Comparison of ENCODE assay signal across 15 mouse cellular contexts in the genomic region with DNA sequence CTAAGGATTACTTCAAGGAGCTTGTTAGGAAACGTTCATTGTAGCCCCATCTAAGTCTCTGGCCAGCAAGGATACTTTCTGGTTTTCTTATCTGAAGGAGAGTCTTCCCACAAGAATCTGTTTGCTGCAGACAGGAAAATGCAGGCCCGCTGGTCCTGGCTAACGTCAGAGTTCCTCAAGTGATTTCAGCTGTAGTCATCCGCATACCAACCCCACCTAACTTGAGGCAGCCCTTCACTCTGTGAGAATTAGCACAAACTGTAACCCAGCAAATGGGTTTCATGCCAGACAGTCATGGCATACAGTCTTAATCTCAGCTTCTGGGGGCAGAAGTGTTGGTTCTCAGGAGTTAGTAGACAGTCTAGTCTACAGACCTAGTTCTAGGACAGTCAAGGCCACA. TPM values are rescaled to one million over a fixed set of nuclear protein-coding genes. Genes with fewer than 3 reads are reported as not detected.
DNase-seq lines count a peak whose midpoint lies in the region; ATAC-seq and TF ChIP-seq lines count a peak whose summit lies in the region.
"Had no signal": no experiment of that assay in that cellular context is flagged by ENCODE, and none has a peak within 500 bp of the region (broad histone marks: within the 10 kb centered on the region; RNA-seq: fewer than 3 reads in every experiment).

No protein-coding gene starts in this region.

- peak overlapping the region; percentile 77 for H3K4me2 ChIP-seq in liver, embryonic 13.5 days
- peak overlapping the region; percentile 99 for H3K4me2 ChIP-seq in myocyte (ENCODE audit: low read depth)

- H3K4me3 ChIP-seq in lung, adult 2 months (replicated peaks; ENCODE audit: extremely low read depth, low read depth, low read length), result no peak overlapping the region
- H3K4me3 ChIP-seq in liver, embryonic 13.5 days (replicated peaks), result peak overlapping the region; percentile 93; the same call in 1 of the 2 replicates
- H3K4me3 ChIP-seq in myocyte, result peak overlapping the region; percentile 59

- ATAC-seq in liver, embryonic 13.5 days (ENCODE audit: low read depth), result no peak
- ATAC-seq: inflammation-experienced regulatory T-cells, adult 6 months had no signal

- H3ac ChIP-seq in myocyte (ENCODE audit: control insufficient read depth, insufficient read length), result no peak overlapping the region

- H3K9me3 ChIP-seq in liver, embryonic 13.5 days (replicated peaks), result no peaks in the 10 kb centered on the region
- H3K9me3 ChIP-seq: forebrain, embryonic 10.5 days; limb, embryonic 12.5 days had no signal

- H3K27ac ChIP-seq in liver, embryonic 13.5 days, result peak overlapping the region; percentile 97

- peaks cover 29% of the 10 kb centered on the region for H3K79me2 ChIP-seq in myocyte (ENCODE audit: control insufficient read depth, insufficient read depth)

- peaks cover 11% of the 10 kb centered on the region for H3K36me3 ChIP-seq in liver, embryonic 13.5 days
- H3K36me3 ChIP-seq in myocyte (ENCODE audit: control insufficient read depth, insufficient read depth), result peaks cover 13% of the 10 kb centered on the region
- H3K36me3 ChIP-seq: limb, embryonic 12.5 days had no signal

- DNase-seq in lung, adult 18-20 months, result peak; percentile 33 to 35
- no peak for DNase-seq in lung, adult 2 months
- DNase-seq in NIH3T3 (ENCODE audit: low read depth), result peak; percentile 78
- DNase-seq in liver, embryonic 13.5 days, result peak; percentile 23
- no peak for DNase-seq in adrenal gland, adult 2 months
- no peak for DNase-seq in layer of hippocampus, postnatal 36 days
- DNase-seq: adrenal gland, adult 8-10 months; cerebellum, adult 9-11 months; heart, postnatal 4 days; kidney, postnatal 10 days had no signal

- H3K27me3 ChIP-seq in liver, embryonic 13.5 days, result no peaks in the 10 kb centered on the region
- no peaks in the 10 kb centered on the region for H3K27me3 ChIP-seq in myocyte (ENCODE audit: control insufficient read depth, insufficient read depth, insufficient read length)
- H3K27me3 ChIP-seq: CH12.LX; limb, embryonic 12.5 days had no signal

- peak overlapping the region; percentile 98 for H3K9ac ChIP-seq in liver, embryonic 13.5 days

- TF ChIP-seq POLR2A in lung, adult 2 months (IDR thresholded peaks at IDR 0.05; ENCODE audit: borderline replicate concordance, extremely low read depth, low read depth, low read length), result no peak
- no peak for TF ChIP-seq POLR2A in myocyte (IDR thresholded peaks at IDR 0.05; ENCODE audit: insufficient read length, low read depth)

- H3K4me1 ChIP-seq in lung, adult 2 months (ENCODE audit: control insufficient read depth, insufficient read depth, low read length), result peaks cover 2% of the 10 kb centered on the region; the same call in 1 of the 2 replicates
- H3K4me1 ChIP-seq in liver, embryonic 13.5 days (replicated peaks), result peaks cover 40% of the 10 kb centered on the region

- 69% methylated on average over 4 of the region's 4 CpGs for WGBS in lung, adult 2 months
- 16% methylated on average over 4 of the region's 4 CpGs for WGBS in liver, embryonic 13.5 days (ENCODE audit: insufficient replicate concordance)

- TF ChIP-seq CTCF in lung, adult 2 months (IDR thresholded peaks at IDR 0.05; ENCODE audit: insufficient read depth, low read length), result no peak

TF ChIP-seq in myocyte, 11 proteins besides CTCF, POLR2A, EP300 and RAD21:
- no peak for TF ChIP-seq MYOD1 (IDR thresholded peaks at IDR 0.05; ENCODE audit: control insufficient read depth in 1 of 3, insufficient read length in 2 of 3, low read depth in 2 of 3)
- TF ChIP-seq E2F4 (IDR thresholded peaks at IDR 0.05; ENCODE audit: insufficient read depth), result no peak
- TF ChIP-seq USF1 (IDR thresholded peaks at IDR 0.05; ENCODE audit: low read depth), result no peak
- TF ChIP-seq REST (IDR thresholded peaks at IDR 0.05; ENCODE audit: insufficient read depth, insufficient read length), result no peak
- no peak for TF ChIP-seq CEBPB (IDR thresholded peaks at IDR 0.05; ENCODE audit: insufficient read depth, poor library complexity, severe bottlenecking)
- no peak for TF ChIP-seq POLR2AphosphoS2 (IDR thresholded peaks at IDR 0.05; ENCODE audit: insufficient read length, low read depth)
- TF ChIP-seq MAX (IDR thresholded peaks at IDR 0.05; ENCODE audit: low read depth), result no peak
- no peak for TF ChIP-seq SRF (IDR thresholded peaks at IDR 0.05; ENCODE audit: control insufficient read depth, insufficient read length, low read depth)
- no peak for TF ChIP-seq MYOG (IDR thresholded peaks at IDR 0.05; ENCODE audit: control insufficient read depth in 1 of 3, insufficient read depth in 1 of 3, insufficient read length in 2 of 3, low read depth in 2 of 3)
- no peak for TF ChIP-seq TCF3 (IDR thresholded peaks at IDR 0.05; ENCODE audit: insufficient read length, low read depth)
- TF ChIP-seq TCF12 (IDR thresholded peaks at IDR 0.05; ENCODE audit: insufficient read depth, poor library complexity, severe bottlenecking), result no peak

RNA-seq across cellular contexts. Expression of gene Trim59, which starts 2.0 kb away (rescaled TPM):
- 0.26 and 0.69 TPM in 2 replicates for polyA plus RNA-seq in lung, adult 2 months (2012; rRNA removed)
- polyA plus RNA-seq in liver, embryonic 13.5 days (2015; fragmentation: Nextera tagmentation; extraction: Ambion mirVana), result 135 and 164 TPM in 2 replicates
- polyA plus RNA-seq in myocyte (2012; fragmentation: generic; extraction: Trizol), result 8.2 TPM
- 1 to 10 TPM; 5.4 to 6.7 TPM for total RNA-seq in adrenal gland, adult 2 months (2021)
- 0.78 and 0.97 TPM in 2 replicates for polyA plus RNA-seq in adrenal gland, adult 2 months (2012; rRNA removed)
- total RNA-seq in layer of hippocampus, postnatal 36 days (2021), result 10 to 100 TPM; 11.6 to 14.3 TPM

RNA-seq across cellular contexts. Expression of gene Smc4, which starts 42.0 kb away (rescaled TPM):
- polyA plus RNA-seq in lung, adult 2 months (2012; rRNA removed), result 2.8 and 5.4 TPM in 2 replicates
- 166 and 219 TPM in 2 replicates for polyA plus RNA-seq in liver, embryonic 13.5 days (2015; fragmentation: Nextera tagmentation; extraction: Ambion mirVana)
- polyA plus RNA-seq in myocyte (2012; fragmentation: generic; extraction: Trizol), result 14.2 TPM
- total RNA-seq in adrenal gland, adult 2 months (2021), result 10 to 100 TPM; 26.1 to 26.9 TPM
- polyA plus RNA-seq in adrenal gland, adult 2 months (2012; rRNA removed), result 5.7 and 6.2 TPM in 2 replicates
- 1 to 10 TPM; 6.9 to 7.5 TPM for total RNA-seq in layer of hippocampus, postnatal 36 days (2021)

RNA-seq across cellular contexts. Expression of gene Ift80, which starts 42.1 kb away (rescaled TPM):
- 2.4 and 4.4 TPM in 2 replicates for polyA plus RNA-seq in lung, adult 2 months (2012; rRNA removed)
- 5.9 and 7.1 TPM in 2 replicates for polyA plus RNA-seq in liver, embryonic 13.5 days (2015; fragmentation: Nextera tagmentation; extraction: Ambion mirVana)
- polyA plus RNA-seq in myocyte (2012; fragmentation: generic; extraction: Trizol), result 3.5 TPM
- total RNA-seq in adrenal gland, adult 2 months (2021), result 10 to 100 TPM; 21.1 to 31.4 TPM
- polyA plus RNA-seq in adrenal gland, adult 2 months (2012; rRNA removed), result 0.64 and 0.88 TPM in 2 replicates
- total RNA-seq in layer of hippocampus, postnatal 36 days (2021), result 10 to 100 TPM; 26.0 to 28.4 TPM

Comparison
In these comparisons a context has a peak if more than half of its experiments do, and no peak if none do; other contexts are left out.
1. DNase-seq: peak in lung, adult 18-20 months (2 of 2), NIH3T3 (single experiment) and liver, embryonic 13.5 days (single experiment); none in lung, adult 2 months (single experiment), adrenal gland, adult 2 months (single experiment) and layer of hippocampus, postnatal 36 days (0 of 2).
2. RNA of gene Trim59, which starts 2.0 kb away (polyA plus RNA-seq): 135 to 164 TPM in liver, embryonic 13.5 days; 8.2 TPM in myocyte (single experiment), 0.78 to 0.97 TPM in adrenal gland, adult 2 months and 0.26 to 0.69 TPM in lung, adult 2 months; every median in the first group is over 10 times any median in the second.
3. RNA of gene Smc4, which starts 42.0 kb away (polyA plus RNA-seq): 166 to 219 TPM in liver, embryonic 13.5 days; 14.2 TPM in myocyte (single experiment), 5.7 to 6.2 TPM in adrenal gland, adult 2 months and 2.8 to 5.4 TPM in lung, adult 2 months; every median in the first group is over 10 times any median in the second.